Mouse (Mus musculus): ENCODE results near the gene Teddm3.
"Not testable (repeated sequence)": the region's sequence is repeated elsewhere in the genome, so short reads cannot be mapped to it uniquely, and the experiment has no call there.

The Teddm3 gene

DNA sequence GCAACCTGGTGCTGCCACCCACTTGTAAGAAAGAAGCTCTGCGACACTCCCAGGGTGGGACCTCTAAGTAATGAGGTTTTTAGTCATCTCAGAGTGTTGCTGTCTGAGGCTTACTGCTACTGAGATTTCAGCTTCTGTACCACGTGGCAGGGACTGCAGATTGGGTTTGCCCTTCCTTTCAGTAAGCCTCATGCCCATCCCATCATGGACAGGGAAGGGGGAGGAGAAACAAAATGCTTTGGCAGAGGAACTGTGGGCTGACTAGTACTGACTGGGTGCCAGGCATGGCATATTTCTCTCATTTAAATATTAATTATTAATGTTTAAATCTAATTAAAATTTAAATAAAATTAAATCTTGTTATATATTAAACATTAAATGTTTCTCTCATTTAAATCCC lies at the start of gene Teddm3:
Gene Teddm3, minus strand, starts transcription at position 101 of the 400 bp plus-strand sequence.
- not testable (repeated sequence) for DNase-seq (ENCODE audit: low spot score in 2 of 2)

- DNase-seq (ENCODE audit: low spot score in 2 of 2) = no peak
These were observed 48.9 kb upstream of the Teddm3 start for GRCm38 (mm10) chr16:21202731-21203130.

DNA sequence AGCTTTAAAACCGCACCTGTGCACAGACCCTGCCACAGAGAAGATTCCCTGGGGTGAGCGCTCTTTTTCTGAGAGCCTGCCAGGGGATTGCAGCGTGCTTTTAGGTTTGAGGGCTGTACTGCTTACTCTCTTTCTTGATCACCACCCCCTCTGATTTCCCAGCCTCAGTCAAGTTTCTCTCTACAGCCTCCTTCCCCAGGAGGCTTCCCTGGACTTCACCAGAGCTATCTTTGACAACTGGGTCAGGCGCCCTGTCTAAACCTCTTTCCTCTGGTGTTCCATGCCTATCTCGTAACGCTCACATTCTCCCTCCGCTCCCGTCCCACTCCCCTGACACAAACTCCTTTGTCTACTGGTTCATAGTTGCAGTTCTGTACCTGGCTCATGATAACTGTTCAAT lies 45.6 kb upstream of the Teddm3 start:
- no peak for DNase-seq (ENCODE audit: low spot score in 2 of 2)

- no peak for DNase-seq (ENCODE audit: low spot score in 2 of 2)
These were observed 44.7 kb upstream of the Teddm3 start for GRCm38 (mm10) chr16:21198529-21198928.

- DNase-seq (ENCODE audit: low spot score in 2 of 2) = no peak
These were observed 44.2 kb upstream of the Teddm3 start for GRCm38 (mm10) chr16:21198006-21198405.

DNA sequence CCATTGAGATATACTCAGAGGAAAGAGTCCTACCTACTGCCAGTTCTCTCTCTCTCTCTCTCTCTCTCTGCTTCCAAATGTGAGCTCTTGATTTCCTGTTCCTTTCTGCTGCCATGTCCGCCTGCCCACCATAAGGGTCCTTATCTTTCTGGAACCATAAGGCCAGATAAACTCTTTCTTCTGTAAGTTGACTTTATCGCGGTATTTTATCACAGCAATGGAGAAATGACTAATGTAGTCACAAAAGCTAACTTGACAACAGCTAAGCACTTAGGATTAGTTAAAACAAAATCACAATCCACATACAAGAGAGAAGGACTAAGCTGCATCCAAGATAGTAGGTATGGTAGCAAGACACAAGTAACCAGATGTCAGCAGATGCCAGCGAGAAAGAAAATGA lies 43.7 kb upstream of the Teddm3 start:
- DNase-seq (ENCODE audit: low spot score in 2 of 2) = no peak

DNA sequence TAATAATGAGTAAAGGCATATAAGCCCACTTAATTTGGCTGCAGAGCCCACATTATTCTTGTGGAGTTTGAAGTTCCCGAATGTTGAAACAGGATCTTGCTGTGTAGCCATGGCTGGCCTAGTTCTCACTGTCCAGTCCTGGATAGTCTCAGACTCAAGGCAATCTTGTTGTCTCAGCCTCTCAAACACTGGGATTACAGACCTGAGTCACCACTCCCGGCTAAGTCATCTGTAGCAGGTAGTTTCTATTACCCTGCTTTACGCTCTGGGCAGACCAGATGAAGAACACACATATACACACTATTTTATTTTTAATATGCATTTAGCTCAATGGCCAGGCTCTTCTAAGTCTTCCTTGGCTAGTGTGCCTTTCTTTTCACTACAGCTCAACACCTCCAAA lies 42.8 kb upstream of the Teddm3 start:
- no peak for DNase-seq (ENCODE audit: low spot score in 2 of 2)

GRCm38 (mm10) chr16:21195260-21195866 lies 41.6 kb upstream of the Teddm3 start:
- DNase-seq (ENCODE audit: low spot score in 2 of 2) = no peak

GRCm38 (mm10) chr16:21194182-21194581 lies 40.4 kb upstream of the Teddm3 start:
- DNase-seq (ENCODE audit: low spot score in 2 of 2) = no peak

DNA sequence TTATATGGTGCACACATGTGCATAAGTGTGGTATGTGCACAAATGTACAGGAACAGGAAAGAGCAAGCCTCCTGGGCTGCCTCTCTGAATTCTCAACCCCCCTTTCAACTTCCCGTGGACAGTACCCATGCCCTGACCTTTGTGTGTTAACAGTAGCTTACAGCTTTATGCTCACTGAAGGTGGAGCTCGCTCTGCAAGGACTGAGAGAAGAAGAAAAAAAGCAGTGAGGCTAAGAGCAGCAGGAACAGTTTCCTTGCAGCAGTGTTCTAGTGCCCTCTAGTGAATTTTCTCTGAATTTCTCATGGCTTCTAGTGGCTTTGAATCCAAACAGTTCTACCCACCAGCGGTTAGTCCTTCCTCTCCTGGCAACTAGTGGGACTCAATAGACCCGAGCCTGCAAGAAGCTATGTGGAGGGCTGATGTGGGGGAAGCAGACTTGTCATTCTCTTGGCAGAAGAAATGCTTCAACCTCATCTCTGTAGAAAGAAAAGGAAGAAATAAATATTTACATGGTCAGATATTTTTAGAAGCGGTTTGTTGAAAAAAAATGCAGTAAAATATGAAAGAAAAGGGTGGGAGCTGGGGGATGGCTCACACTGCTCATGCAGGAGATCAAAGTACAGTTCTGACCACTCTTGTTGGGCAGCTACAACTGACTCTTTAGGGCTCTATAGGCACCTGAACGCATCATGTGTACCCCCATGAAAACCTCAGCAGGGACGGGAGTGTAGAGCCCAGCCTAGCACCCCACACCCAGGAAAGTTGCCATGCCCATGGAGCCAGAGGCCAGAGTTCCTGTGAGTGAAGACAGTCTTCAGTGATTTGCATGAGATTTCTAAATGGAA lies 38.9 kb upstream of the Teddm3 start:
- peak in 1 of 2 experiments; percentile 77 for DNase-seq (ENCODE audit: low spot score in 2 of 2)

- DNase-seq (ENCODE audit: low spot score in 2 of 2) = no peak
These were observed 37.8 kb upstream of the Teddm3 start for GRCm38 (mm10) chr16:21191569-21191968.

GRCm38 (mm10) chr16:21188345-21188744 lies 34.5 kb upstream of the Teddm3 start:
- no peak for DNase-seq (ENCODE audit: low spot score in 2 of 2)

DNA sequence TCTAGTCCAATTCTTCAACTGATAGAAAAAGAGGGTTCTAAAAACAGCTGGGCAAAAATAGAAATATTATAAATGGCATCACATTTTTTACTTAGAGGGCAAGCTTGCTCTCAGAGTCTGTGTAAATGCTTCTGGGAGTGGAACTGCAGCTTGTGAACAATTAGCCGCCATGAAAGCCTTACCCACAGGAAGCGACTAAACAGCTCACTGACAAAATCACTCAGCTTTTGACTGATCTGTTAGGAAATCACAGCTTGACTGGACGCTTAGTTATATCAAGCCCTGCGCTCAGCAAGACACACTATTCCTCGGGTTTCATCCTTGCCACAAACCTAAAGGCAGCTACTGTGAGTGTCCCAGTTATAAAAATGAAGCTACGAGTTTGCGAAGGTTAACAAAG lies 33.8 kb upstream of the Teddm3 start:
- peak in 1 of 2 experiments; percentile 54 for DNase-seq (ENCODE audit: low spot score in 2 of 2)

- DNase-seq (ENCODE audit: low spot score in 2 of 2) = no peak
These were observed 30.9 kb upstream of the Teddm3 start for GRCm38 (mm10) chr16:21184697-21185096.

DNA sequence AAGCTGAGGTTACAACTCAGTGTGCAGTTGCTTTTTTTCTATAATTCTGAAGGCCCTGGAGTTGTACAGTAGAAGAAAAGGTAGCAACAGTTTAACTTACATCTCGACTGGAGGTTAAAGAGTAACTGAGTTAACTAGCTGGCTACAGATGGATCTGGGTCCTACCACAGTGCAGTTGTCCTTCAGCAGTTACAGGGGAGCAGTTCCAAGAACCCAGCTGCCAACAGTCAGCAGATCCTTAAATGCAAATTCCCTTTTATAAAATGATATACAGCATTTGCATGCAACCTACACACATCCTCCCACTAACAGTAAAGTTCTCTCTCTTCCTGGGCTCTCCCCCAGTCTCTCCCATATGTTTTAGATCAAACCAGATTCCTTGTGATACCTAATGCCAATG lies 28.3 kb upstream of the Teddm3 start:
- DNase-seq (ENCODE audit: low spot score in 2 of 2) = peak; percentile 43 to 75

DNA sequence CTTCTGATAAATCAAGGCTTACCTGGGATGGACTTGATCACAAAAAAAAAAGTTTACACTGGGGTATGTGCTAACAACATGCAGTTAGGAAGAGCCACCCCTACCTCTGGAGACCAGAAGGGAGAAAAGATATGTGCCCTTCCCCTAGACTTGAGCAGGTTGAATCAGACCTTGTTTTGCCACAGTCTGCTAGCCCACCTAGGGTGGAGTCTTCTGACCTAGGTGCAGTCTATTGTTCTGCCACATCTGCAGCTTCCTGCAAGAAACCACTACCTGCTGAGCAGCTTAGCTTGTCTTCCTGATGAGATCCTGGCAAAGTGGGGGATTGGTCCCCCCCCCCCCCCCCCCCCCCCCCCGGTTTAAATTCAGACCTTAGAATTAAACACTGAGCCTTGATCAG lies 21.4 kb upstream of the Teddm3 start:
- no peak for DNase-seq (ENCODE audit: low spot score in 2 of 2)

- peak in 1 of 2 experiments; percentile 52 for DNase-seq (ENCODE audit: low spot score in 2 of 2)
These were observed 14.9 kb upstream of the Teddm3 start for GRCm38 (mm10) chr16:21168730-21169129.

GRCm38 (mm10) chr16:21165343-21166220 lies 11.8 kb upstream of the Teddm3 start:
- DNase-seq (ENCODE audit: low spot score in 2 of 2) = not testable (repeated sequence)

- not testable (repeated sequence) for DNase-seq (ENCODE audit: low spot score in 2 of 2)
These were observed 9.6 kb upstream of the Teddm3 start for GRCm38 (mm10) chr16:21163423-21163822.

GRCm38 (mm10) chr16:21159226-21159625 lies 5.4 kb upstream of the Teddm3 start:
- not testable (repeated sequence) for DNase-seq (ENCODE audit: low spot score in 2 of 2)

GRCm38 (mm10) chr16:21156261-21156660 lies 2.5 kb upstream of the Teddm3 start:
- not testable (repeated sequence) for DNase-seq (ENCODE audit: low spot score in 2 of 2)

Data from frontal cortex, postnatal 36 days (tissue).